Mouse (Mus musculus) adrenal gland, adult 8-10 months (tissue): ENCODE results near the gene Moxd1. TPM values are rescaled to one million over a fixed set of nuclear protein-coding genes. Genes with fewer than 3 reads are reported as not detected.
A peak's percentile ranks its signal among the peaks of the same experiment; 100 is the strongest.
"Not testable (repeated sequence)": the region's sequence is repeated elsewhere in the genome, so short reads cannot be mapped to it uniquely, and the experiment has no call there.

Experiments
- DNase-seq: peaks from one replicate; pipeline ENCODE4 v3.0.0; 2022
- total RNA-seq, 4 experiments: library from RNA; stranded (reverse); gene quantifications; 2 replicates each; pipeline ENCODE4 v1.2.4; 2022

Moxd1 gene
- total RNA-seq, 4 experiments from 2014 or later, result 0.15 to 0.27 (median 0.15) TPM; not detected in 1

DNA sequence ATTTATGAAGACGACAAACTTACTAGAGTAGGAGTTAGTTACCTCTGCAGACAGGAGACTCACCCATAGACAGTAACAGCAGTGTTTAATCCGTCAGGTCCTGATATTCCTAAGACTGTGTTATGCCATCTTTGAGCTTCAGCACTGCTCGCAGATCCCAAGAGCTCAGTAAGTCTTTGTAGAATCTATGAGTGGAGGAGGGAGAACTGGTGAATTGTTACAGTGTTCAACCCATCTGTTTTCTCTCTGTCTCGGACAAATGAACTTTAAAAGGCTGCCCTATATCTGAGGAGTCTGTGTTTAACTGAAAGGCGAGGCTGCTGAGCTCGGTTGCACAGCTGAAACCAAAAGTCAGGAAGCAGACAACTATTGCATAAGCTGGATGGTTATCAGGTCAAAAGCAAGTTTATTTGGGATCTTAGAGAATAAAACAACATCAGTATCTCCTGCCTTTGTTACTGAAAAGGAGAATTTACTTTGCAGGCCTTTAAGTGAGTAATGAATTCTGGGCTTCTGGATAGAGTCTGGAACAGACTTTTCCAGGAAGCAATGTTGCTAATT lies 47.8 kb downstream of the Moxd1 start:
- DNase-seq, result no peak

DNA sequence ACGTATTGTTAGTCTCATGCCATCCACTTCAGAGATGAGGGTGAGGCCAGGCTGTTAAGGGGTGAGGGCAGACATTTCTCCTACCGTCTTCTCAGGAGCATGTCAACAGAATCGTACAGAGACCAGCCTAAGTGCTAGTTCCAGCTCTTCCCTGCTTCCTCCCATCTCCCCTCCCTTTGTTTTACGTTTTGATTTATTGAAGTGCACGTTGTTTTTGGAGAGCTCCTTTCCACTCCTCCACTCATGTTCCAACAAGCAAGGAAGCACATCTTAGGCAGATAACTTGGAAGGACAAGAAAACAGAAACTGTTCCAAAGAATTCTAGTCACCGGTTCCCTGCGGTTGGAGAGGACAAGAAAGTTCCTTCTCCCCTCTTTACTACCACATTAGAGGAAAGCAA lies 52.9 kb downstream of the Moxd1 start:
- DNase-seq, result no peak

DNA sequence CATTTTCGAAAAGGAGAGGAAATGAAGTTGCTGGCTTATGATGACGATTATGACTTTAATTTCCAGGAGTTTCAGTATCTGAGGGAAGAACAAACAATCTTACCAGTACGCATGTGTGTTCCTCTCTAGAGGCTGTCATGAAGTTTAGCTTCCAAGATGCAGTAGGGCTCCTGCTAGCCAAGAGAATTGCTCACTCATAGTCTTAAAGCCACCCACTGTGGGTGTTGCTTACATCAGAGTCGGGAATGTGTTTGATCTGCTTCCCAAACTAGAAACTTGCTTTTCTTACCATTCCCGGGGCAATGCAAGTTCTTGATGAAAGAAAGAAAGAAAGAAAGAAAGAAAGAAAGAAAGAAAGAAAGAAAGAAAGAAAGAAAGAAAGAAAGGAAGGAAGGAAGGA lies 59.3 kb downstream of the Moxd1 start:
- no peak for DNase-seq

DNA sequence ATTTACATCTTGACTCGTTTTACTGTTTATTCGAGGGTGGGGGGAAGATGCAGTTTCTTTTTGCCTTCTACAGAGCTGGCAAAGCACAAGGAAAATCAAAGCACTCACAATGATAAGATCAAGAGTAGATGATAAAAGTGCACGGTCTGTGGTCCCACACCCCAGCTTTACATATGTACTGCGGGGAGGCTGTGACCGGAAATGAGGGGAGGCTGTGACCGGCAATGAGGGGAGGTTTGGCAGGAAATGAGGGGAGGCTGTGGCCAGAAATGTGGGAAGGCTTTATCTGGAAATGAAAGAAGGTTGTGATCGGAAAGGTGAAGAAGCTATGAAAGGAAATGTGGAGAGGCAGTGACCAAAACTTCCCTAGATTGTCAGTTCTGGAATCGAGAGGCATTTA lies 68.3 kb downstream of the Moxd1 start:
- DNase-seq, result no peak

DNA sequence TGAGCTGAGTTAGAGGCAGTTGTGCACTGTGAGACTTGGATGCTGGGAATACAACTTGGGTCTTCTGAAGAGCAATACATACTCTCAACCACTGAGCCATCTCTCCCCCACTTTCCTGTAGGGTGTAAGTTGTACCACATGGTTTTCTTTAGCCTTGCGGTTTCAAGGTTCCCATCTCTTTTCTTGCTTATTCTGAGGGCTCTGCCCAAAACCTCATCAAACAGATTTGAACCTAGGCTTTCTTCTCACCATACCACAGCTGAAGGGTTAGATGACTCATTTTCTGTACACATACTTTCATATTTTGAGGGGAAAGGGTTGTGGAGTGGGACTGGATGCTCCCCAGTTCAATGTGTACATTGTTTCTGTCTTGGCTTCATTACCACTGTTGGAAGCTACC lies 69.4 kb downstream of the Moxd1 start:
- DNase-seq, result no peak

DNA sequence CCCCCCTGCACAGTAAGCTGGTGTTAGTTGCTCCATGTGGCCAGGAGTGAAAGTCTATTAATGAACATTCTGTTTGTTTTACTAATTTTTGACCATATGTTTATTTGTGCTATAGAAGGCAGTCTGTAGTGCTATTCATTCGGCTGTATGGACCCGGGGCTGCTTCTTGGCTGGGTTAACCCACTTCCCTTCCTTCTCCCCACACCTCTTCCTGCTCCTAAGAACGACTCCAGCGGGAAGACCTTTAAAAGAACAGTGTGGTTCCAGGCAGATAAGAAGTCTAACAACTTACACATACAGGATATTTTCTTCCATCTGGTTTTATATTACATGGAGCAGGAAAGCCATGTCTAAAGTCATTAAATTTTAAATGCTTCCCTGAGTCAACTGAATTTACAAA lies 73.3 kb downstream of the Moxd1 start:
- no peak for DNase-seq

DNA sequence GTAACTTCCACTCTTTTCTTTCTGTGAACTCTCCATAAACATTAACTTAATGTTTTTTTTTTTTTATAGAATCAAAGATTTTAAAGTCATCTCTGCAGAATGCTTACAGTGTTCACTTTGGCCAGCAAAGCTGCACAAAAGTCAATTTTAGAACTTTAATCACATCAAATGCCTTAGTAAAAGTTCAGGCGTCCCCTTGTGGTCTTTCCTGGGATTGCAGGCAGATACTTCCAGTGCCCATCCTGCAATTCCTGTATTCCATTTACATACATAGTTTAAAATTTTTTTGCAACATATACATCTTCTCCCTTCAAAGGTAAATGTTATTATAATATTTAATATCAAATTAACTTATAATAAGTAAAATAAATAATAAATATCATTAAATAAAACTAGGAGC lies 74.5 kb downstream of the Moxd1 start:
- no peak for DNase-seq

DNA sequence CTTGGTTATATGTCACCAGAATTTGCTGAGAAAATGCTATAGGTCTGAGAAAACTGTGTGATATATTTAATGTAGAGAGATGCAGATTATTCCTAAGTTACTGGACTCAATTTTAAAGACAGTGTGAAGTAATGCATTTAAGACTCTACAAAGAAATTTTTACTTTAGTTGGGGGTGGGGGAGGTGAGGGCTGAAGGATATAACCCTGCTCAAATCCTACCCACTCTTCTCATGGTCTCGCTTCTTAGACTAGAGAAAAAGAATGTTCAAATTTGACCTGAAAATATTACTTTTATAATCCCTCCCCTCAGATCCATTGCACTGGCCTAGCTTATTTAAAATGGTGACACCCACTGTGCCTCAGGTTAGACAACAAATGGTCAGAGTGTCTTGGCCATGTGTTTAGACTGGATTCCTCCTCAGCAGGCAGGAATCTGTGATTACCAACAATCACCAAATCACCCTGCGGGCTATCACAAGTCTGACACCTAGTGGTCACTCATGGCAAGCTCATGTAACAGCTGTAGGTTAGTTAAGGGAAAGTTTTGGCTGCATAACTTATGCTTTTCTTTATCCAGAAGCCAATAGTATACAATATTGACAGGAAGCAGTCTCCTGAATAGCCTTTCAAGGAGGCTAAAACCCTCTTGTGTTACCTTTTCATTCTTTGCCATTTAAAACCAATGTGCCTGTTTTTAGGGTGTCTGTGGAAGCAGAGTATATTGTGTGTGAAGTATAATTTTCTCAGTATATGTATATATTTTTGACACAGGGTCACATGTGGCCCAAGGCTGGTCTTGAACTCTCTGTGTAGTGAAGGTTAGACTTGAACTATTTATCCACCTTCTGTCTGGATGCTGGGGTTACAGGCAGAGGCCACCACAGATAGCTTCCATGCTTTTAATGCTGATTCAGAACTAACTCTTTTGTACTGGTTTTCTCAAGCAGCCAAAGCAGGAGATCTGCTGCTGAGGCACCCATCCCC lies 75.2 kb downstream of the Moxd1 start:
- peak; percentile 17 for DNase-seq

DNA sequence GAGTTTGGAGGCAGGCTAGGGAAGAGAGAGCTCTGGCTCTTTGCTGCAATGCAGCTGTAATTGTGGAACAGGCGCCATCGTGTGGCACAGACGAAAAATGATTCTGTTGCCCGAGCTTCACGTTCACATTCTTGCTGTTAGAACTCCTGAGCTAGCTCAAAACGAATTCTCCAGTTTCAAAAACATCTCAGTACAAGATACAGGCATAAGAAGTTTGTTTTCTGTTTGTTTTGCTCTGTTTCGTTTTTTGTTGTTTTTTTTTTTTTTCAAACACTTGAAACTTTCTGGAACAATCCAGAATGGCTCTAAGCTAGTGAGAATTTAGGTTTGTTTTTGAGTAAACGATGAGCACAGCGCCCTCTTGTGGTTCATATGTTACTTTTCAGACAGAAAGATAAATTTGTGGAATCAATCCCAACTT lies 88.9 kb downstream of the Moxd1 start:
- peak; percentile 48 for DNase-seq

DNA sequence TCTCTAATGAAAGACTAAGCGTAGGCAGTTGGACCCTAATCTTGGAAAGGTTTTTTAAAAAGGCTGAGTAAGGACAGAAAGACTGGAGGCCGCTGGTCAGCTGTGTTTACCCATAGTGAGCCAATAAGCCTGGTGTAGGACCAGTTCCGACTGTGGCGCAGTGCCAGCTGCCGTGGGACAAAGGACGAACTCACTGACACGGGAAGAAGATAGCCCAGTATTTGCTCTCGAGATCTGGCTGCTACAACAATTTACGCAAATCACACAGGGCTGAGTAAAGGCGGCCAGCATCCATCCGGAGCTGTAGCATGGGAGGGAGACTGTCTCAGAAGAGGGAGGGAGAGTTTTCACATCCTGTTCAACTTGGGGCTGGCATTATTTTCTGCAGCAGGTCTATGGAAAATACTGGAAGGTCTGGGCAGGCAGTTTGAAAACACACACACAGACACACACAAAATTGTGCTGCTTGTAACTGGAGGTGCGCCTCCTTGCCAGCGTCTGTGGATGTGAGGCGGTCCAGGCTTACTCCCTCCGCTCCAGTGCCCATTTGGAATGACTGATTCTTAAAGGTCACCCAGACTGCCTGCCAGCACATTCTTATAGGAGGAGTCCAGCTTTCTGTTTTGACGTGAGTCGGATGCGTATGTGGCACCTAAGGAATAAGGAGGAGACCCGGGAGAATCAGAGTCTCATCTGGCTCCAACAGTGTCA lies 94.0 kb downstream of the Moxd1 start:
- peak; percentile 28 for DNase-seq

DNA sequence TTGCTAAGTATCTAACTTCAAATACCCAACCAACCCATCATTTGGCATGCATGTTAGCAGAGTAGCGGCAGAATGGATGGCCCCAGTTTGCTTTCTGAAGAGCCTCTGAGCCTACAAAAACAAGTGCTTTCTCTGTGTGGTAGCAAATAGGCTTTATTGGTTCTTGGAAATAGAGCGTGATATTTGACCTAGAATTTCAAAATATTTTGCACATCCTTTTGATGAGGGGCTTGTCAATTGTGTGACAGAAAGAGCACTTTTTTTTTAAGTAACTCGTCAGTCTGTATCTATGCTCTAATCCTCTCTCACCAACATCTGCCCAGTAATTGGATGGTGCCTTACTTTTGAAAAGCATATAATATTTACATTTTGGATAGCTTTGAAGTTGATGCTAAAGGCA lies 97.0 kb downstream of the Moxd1 start:
- DNase-seq, result no peak

DNA sequence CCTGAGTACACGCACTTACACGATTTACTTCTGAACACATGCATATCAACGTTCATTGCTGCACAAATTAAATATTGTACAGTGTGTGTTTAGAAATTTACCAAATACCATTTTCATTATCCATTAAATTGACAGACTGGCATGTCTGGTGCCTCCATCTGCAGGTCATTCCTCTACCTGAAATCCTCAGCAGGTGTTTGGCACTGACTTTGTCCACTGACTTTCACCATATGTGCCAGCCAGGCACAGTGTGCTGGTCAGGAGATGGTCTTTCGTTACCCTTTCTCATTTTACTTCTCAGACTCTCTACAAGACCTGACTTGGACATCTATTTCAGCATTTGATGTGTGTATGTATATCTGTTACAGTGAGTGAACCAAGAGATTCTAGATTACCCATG lies 99.7 kb downstream of the Moxd1 start:
- DNase-seq, result no peak

DNA sequence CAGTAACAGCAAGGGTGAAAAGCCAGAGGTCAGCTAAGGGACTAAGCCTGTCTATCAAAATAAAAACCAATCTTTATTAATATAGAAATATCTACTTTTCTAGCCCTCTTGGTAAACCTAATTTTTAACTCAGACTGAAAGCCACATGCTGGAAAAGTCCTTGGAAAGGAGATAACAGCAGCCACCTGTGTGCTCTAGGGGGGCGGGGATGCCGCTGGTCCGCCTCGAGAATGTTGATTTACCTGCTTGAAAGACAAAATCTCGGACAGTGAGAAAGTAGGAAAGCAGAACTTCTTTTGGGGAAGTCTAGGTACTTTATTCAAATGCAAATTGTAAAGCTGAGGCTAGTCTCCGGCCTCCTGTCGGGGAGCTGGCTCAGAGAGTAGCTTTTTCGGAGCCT lies 103.9 kb downstream of the Moxd1 start:
- DNase-seq, result not testable (repeated sequence)

DNA sequence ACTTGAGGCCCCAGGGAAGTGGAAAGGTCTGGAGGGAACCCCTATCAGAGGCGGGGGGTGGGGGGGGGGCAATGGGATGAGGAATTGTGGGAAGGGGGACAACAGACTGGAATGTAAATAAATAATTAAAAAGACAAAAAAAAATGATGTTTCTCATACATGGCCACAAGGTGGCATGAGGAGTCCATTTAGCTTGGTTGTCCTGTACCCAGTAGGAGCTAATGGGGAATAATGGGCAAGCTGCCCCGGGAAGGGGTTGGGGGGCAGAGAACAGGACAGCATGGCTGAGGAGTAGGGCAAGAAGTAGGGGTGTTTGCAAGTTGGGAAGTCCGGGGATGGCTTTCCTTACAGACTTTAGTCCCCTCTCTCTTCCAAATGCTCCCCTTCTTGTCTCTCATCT lies 109.5 kb downstream of the Moxd1 start:
- no peak for DNase-seq

DNA sequence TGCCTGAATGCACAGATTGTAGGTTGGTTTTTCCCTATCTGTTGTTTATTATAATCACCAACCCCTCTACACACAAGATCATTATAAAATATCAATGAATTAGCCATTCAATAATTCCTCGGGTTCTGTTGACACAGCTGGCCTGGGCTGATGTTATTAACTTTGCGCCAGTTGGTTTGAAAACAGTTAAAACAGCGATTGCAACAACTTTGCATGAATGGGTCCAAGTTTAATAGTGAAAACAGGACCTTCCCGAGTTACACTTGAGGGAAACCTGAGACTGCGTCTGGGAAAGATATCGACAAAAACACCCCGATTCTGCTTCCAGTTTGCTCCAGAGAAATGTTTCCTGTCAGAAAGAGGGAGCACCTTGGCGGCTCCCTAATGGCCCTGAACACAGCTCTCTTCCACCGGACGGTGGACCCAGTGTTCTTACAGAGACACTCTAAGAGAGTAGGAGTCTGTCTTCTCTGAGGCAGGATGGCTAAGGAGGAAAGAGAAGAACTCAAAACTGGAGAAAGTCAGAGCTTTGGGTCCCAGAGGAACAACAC lies 116.4 kb downstream of the Moxd1 start:
- no peak for DNase-seq

DNA sequence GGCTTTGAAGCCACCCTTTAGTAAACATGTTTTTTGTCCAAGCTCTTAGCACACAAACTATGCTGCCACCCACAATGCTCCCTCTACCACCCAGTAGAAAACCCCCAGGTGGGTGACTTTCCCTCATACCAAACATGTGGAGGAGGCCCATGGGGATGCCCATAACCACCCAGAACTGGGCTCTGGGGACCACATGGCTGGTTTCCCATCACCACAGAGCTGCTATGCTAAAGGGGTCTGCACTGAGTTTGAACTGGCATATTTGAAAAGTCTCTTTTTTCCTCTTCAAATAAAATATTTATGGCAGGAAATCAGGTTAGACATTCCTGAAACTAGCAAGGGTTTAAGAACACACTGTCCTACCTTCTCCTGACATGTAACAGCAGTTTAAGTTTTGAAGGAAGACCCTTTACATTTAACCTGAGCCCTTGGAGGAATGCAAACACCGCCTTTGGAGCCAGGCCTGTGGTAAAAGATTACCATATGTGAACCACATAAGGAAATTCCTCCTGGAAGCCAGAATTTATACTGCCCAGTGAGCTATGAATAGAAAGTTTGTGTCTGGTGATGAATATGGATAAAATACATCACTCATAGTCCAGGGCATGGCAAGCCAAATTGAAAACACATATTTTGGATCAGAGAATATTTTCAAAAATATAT lies 117.4 kb downstream of the Moxd1 start:
- DNase-seq, result no peak

DNA sequence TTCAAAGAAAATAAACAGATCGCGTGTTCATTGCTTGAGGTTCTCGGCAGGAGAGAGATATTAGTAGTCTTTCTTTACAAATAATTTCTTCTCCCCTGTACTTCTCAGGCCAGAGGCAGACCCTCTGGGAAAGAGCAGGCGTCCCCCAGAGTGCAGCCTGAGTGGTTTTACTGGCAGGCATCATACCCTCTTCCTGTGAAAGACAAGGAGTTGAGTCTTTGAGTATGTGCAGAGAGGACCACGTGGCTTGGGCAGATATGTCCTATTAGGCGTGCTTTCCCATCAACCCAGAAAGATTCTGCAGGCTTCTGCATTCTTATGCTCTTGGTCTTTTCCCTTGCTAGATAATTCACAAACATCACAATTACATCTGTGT lies 117.9 kb downstream of the Moxd1 start:
- DNase-seq, result no peak

DNA sequence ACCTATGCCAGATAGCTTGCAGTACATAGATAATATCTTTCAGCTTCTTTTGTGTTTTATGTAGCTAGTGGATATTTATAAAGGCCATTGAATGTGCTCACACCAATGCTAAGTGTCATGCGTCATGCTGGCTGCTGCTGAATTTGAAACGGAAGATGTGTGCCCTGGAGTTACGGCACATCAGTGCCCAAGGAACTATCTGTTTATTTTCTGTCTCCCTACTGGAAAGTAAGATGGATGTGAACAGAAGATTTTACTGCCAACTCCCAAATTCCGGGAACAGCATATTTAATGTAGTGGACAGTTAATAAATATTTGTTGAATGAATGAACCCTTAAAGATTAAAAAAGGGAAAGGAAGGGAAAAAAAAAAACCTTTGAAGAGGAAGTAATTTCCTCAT lies 119.8 kb downstream of the Moxd1 start:
- DNase-seq, result no peak
